Mouse (Mus musculus) lung, postnatal 4 days (tissue): ENCODE measurements at regions not wholly inside any gene's neighbourhood (a gene's known extent, or its start where the extent isn't known, plus 50 kb on each side); places are given as distances from the start of the nearest gene placed in this dataset.
"Not testable (repeated sequence)": the region's sequence is repeated elsewhere in the genome, so short reads cannot be mapped to it uniquely, and the experiment has no call there.

Experiments used
- DNase-seq, 2 experiments: peaks; one replicate each; pipeline ENCODE4 v3.0.0; 2021

- DNase-seq: no peak
Measured at GRCm38 (mm10) chrX:159073533-159073932, 136.6 kb upstream of the Rps6ka3 start.

DNA sequence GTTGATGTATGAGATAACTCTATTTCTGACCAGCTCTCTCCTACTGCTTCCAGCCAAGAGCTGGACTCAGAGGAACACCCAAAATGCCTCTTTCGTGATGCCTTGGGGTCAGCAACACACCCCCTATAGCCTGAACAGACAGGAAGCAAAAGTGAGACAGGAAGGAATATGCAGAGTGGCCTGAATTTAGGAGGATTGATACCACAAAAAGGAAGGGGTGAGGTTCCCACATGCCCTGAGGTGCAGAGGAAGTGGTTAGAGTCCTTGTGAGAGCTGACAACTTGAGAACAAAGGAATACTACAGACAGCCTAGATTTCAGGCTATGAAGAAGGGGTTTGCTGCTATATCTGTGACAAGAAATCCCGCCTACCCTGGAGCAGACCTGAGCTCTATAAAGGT is 129.6 kb upstream of the Rps6ka3 start:
- no peak for DNase-seq

DNA sequence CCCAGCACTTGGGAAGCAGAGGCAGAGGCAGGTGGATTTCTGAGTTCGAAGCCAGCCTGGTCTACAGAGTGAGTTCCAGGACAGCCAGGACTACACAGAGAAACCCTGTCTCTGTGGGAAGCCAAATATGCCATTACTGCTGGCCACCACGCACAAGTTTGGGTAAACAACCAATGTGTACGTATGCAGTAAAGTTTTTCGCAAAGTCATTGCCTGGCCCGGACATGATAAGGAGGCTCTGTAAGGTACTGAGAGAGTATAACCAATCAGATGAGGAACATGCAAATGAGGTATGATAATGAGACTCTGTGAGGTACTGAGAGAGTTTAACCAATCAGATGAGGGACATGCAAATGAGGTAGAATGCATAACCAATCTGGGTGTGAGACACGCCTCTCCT is 99.5 kb upstream of the Rps6ka3 start:
- DNase-seq: not testable (repeated sequence)

DNA sequence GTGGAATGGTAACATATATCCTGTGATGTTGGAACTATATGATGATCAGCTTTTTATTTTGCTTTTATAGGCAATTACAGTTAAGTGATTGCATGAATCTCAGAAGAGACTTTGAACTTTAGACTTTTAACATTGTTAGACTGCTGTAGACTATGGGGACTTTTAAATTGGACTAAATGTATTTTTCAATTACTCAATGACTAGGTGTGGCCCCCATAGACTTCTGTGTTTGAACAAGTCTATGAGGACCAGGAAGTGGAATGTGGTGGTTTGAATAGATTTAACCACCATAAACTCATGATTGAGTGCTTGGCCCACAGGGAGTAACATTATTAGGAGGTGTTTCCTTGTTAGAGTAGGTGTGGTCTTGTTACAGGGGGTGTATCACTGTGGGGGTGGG is 93.9 kb upstream of the Rps6ka3 start:
- DNase-seq: no peak

DNA sequence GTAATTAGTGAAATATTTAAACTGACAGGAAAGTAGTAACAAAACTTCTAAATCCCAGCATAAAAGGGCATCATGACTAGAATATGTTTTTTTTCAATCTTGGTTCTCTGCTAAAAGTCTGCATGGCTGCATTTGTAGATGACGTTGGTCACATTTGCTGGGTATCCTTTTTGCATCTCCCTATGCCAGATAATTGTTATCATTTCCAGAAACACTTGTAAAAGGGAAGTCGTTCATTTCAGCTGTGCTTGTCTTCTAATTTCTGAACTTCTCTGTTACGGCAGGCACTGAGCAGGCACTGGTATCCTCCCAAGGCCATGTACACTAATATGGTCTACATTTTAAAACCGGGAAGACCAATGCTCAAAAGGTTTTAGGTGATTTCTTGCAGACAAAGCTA is 69.6 kb upstream of the Rps6ka3 start:
- no peak for DNase-seq

GRCm38 (mm10) chrX:159143278-159143677 is 66.8 kb upstream of the Rps6ka3 start:
- peak in 1 of 2 experiments; percentile 12 for DNase-seq

GRCm38 (mm10) chrX:159144674-159145073 is 65.4 kb upstream of the Rps6ka3 start:
- DNase-seq: no peak

DNA sequence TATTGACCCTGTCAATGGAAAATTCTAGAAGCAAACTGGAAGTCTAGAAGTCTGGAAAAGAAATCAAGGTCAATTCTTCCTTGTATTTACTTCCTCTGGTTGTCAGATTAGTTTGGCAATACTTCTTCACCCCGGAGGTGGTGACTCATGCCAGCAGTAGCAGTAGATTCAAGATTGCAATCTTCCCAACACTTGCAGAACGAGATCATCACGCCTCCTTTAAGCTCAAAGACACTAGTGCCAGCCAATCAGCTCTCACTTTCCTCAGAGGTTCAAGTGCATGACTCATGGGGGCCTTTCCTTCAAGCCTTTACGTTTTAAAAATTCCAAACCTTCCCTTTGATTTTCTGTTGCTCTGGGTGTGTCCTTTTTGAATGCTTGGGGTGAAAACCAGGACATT is 64.9 kb upstream of the Rps6ka3 start:
- peak; percentile 20 to 36 for DNase-seq

DNA sequence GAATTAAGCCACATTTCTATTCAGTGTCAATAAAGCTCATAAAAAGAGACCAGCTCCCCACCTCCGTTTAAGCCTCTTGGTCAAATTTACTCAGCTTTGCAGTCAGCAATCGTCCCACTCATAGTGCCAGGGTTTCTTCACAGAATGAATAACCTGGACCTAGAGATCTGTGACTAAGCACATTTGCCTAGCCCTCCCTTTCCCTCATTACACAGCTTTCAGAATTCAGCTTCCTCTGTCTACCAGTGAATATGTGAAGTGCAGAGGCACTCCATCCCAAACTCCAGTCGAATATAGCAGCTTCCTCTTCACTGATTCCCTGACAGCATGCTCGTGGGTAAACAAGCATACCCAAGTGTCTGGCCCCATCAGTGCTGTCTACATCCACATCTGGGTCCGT is 54.3 kb upstream of the Rps6ka3 start:
- no peak for DNase-seq

DNA sequence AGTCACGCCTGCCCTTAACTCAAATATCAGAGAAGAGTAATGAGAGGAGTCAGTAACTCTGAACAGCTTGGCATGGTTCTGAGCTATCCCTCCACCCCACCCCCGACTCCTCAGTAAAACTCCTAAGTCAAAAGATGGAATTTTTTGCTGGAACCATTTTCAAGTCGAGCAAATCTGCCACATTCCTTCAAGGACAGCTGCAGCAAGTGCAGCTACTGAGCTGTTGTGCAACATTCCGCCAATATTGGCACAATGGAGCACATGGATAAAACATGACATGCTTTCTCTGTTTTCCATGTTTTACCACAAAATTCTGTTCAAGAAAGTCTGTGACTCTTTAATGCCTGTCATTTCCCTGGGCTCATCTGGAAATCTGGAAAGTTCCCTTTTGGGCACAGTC is 53.1 kb upstream of the Rps6ka3 start:
- peak in 1 of 2 experiments; percentile 20 for DNase-seq

GRCm38 (mm10) chrX:159159727-159160126 is 50.4 kb upstream of the Rps6ka3 start:
- no peak for DNase-seq
